Mouse (Mus musculus) forebrain, embryonic 16.5 days (tissue): Measurements from ENCODE around the gene Socs7. TPM values are rescaled to one million over a fixed set of nuclear protein-coding genes. Genes with fewer than 3 reads are reported as not detected.
A peak's percentile ranks its signal among the peaks of the same experiment; 100 is the strongest.

Experiments
- ATAC-seq: fragments of 200-750 bp; cut with Nextera tagmentation; 2 replicates; pipeline ENCODE4 v1.8.0; 2017; ENCODE audit warnings: mild to moderate bottlenecking, moderate library complexity
- H3K27ac ChIP-seq: fragments of 300-500 bp; sonication (generic); 2 replicates; pipeline ENCODE4 v1.5.1; 2014; ENCODE audit warnings: low read length, control low read depth
- H3K27me3 ChIP-seq: fragments of 300-500 bp; sonication (generic); replicated peaks from 2 replicates; pipeline ENCODE4 v1.6.1; 2014; ENCODE audit warnings: low read length; ENCODE audit not compliant: control insufficient read depth, insufficient read depth
- H3K36me3 ChIP-seq: fragments of 300-500 bp; sonication (generic); 2 replicates; pipeline ENCODE4 v1.6.1; 2014; ENCODE audit not compliant: control insufficient read depth, insufficient read depth
- H3K4me1 ChIP-seq: fragments of 300-500 bp; sonication (generic); replicated peaks from 2 replicates; pipeline ENCODE4 v1.6.1; 2014; ENCODE audit warnings: low read length; ENCODE audit not compliant: control insufficient read depth, insufficient read depth
- H3K4me2 ChIP-seq: fragments of 300-500 bp; sonication (generic); 2 replicates; pipeline ENCODE4 v1.6.1; 2014; ENCODE audit warnings: mild to moderate bottlenecking, low read length, control low read depth
- H3K4me3 ChIP-seq: fragments of 300-500 bp; sonication (generic); replicated peaks from 2 replicates; pipeline ENCODE4 v1.5.1; 2014; ENCODE audit warnings: mild to moderate bottlenecking, low read length, control low read depth
- H3K9ac ChIP-seq: fragments of 300-500 bp; sonication (generic); replicated peaks from 2 replicates; pipeline ENCODE4 v1.6.1; 2014; ENCODE audit warnings: low read depth, low read length, control low read depth
- H3K9me3 ChIP-seq: fragments of 300-500 bp; sonication (generic); 2 replicates; pipeline ENCODE4 v1.6.1; 2016; ENCODE audit warnings: low read length; ENCODE audit not compliant: control insufficient read depth
- WGBS: fragments of 180-500 bp; shearing (Covaris S2); extraction: QIAGEN DNeasy Blood & Tissue Kit; methylation state at CpG from one replicate; pipeline ENCODE4 v1.1.7; 2014; 5-methylcytosine and 5-hydroxymethylcytosine counted together
- polyA plus RNA-seq: library from polyadenylated mRNA; unstranded; fragments of >200 nt; fragmentation: Nextera tagmentation; extraction: Ambion mirVana; gene quantifications from 2 replicates; pipeline ENCODE4 v1.2.1, GENCODE M21; 2015

The Socs7 gene
- polyA plus RNA-seq, 1 experiment from 2014 or later: 11.5 TPM

GRCm38 (mm10) chr11:97394146-97394545 is 31.8 kb downstream of the Socs7 start:
- Histone ChIP-seq H3K4me2 (no peak overlapping the region), H3K27ac (no peak overlapping the region), H3K27me3 (no peaks in the 10 kb centered on the region), H3K4me3 (no peak overlapping the region), H3K9ac (no peak overlapping the region), H3K4me1 (peaks cover 3% of the 10 kb centered on the region; the same call in 1 of the 2 replicates), H3K36me3 (peaks cover 28% of the 10 kb centered on the region), H3K9me3 (no peaks in the 10 kb centered on the region)
- no peak for ATAC-seq
- 82% methylated on average over 11 of the region's 11 CpGs for WGBS

GRCm38 (mm10) chr11:97398506-97398905 is 36.2 kb downstream of the Socs7 start:
- WGBS: 76% methylated on average over 2 of the region's 2 CpGs
- ATAC-seq: no peak
- H3K9ac ChIP-seq: no peak overlapping the region

DNA sequence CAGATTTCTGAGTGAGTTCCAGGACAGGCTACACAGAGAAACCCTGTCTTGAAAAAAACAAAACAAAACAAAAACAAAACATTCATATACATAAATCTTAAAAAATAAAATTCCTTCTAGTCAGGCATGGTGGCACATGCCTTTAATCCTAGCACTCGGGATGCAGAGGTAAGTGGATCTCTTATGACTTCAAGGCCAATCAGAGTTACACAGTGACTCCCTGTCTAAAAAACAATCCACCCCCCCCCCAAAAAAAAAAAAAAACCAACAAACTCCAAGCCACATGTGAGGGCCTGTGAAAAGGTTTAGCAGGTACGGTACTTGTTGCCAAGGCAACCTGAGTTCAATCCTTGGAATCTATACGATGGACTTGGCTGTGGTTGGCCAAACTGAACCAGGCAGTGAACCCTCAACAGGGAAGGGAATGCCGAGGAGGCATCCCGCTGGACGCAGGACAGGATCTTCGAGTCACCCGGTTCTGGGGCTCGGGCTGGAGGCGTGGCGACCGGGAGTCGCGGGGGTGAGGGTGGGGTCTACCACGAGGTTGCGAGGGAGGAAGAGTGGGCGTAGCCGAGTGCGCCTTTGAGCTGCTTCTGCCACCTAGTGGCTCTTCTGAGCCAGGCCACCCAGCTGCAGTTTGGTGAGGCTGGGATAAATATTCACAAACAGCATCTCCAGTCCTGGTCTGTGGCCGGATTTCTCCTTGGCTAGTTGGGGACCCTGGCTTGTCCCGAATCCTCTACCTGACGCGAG is 37.8 kb downstream of the Socs7 start:
- WGBS: 3% methylated on average over 23 of the region's 23 CpGs
- peak overlapping the region; percentile 81 for H3K4me2 ChIP-seq
- H3K36me3 ChIP-seq: 0 out of 2 replicates have a peak, but pooled peaks cover 6% of the 10 kb centered on the region
- no peaks in the 10 kb centered on the region for H3K9me3 ChIP-seq
- ATAC-seq: peak; percentile 68
- H3K27me3 ChIP-seq: no peaks in the 10 kb centered on the region
- H3K9ac ChIP-seq: peak overlapping the region; percentile 39; the same call in 1 of the 2 replicates
- H3K4me3 ChIP-seq: peak overlapping the region; percentile 44
- H3K4me1 ChIP-seq: peaks cover 22% of the 10 kb centered on the region
- no peak overlapping the region for H3K27ac ChIP-seq

More at GRCm38 (mm10) chr11:97398506-97398905, 36.2 kb downstream of the Socs7 start:
- Histone ChIP-seq H3K27ac (no peak overlapping the region), H3K4me2 (no peak overlapping the region), H3K4me3 (no peak overlapping the region), H3K36me3 (peaks cover 10% of the 10 kb centered on the region; the same call in 1 of the 2 replicates), H3K4me1 (peaks cover 17% of the 10 kb centered on the region), H3K27me3 (no peaks in the 10 kb centered on the region), H3K9me3 (no peaks in the 10 kb centered on the region)

DNA sequence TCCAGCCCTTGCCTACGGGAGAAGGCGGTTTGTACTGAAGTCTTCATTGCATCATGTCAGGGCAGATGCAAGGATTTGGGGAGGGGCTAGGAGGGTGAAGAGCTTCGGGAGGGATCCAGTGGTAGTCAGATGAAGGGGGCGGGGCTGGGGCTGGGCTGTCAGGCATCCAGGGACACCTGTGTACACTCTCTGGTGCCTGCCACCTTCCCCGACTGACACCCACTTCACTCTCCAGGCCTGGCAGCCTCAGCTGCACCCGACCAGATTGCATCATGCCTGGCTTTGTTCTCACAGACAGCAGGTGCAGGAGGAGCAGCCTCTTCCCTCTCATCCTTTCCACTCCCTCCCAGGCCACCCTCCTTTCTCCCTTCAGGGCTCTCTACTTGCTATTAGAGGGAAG is 38.7 kb downstream of the Socs7 start:
- no peaks in the 10 kb centered on the region for H3K9me3 ChIP-seq
- peak overlapping the region; percentile 37; the same call in 1 of the 2 replicates for H3K9ac ChIP-seq
- no peaks in the 10 kb centered on the region for H3K27me3 ChIP-seq
- WGBS: 7% methylated on average over 6 of the region's 6 CpGs
- peaks cover 32% of the 10 kb centered on the region for H3K4me1 ChIP-seq
- H3K36me3 ChIP-seq: 0 out of 2 replicates have a peak, but pooled peaks cover 4% of the 10 kb centered on the region
- peak; percentile 34; the same call in 1 of the 2 replicates for ATAC-seq
- H3K4me3 ChIP-seq: no peak overlapping the region
- no peak overlapping the region for H3K4me2 ChIP-seq
- H3K27ac ChIP-seq: peak overlapping the region; percentile 65

DNA sequence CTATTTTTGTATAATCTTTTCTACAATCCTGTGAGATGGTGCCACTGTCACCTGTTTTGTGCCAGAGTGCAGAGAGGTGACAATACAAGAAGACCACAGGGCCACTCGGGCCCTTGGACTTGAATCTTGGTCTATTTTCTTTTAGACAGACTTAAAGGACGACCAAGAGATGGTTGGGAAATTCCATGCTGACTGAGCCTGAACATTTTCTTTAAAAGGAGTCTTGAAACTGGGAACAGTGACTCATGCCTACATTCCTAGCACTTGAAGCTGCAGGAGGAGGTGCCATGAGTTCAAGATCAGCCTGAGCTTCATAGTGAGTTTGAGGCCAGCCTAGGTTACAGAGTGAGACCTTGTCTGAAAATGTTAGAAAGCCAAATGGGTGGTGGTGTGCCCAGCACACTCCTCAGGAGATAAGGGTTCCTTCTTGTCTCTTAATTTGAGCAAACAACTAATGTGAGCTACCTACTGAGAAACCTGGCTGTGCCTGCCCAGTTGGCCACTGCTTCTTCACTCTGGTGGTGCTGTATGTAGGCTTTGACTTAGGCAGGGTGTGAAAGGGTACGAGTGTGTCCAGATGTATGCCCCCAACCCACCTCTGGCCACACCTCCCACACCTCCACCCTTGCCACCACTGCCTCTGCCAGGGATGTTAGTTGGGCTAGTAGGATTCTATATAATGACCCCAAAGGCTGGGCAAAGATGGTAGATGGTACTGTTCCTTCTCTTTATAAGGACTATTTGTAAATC is 39.5 kb downstream of the Socs7 start:
- H3K4me3 ChIP-seq: no peak overlapping the region
- no peaks in the 10 kb centered on the region for H3K27me3 ChIP-seq
- H3K27ac ChIP-seq: peak overlapping the region; percentile 65
- H3K4me1 ChIP-seq: peaks cover 39% of the 10 kb centered on the region
- H3K36me3 ChIP-seq: no peaks in the 10 kb centered on the region
- H3K9ac ChIP-seq: no peak overlapping the region
- no peak overlapping the region for H3K4me2 ChIP-seq
- ATAC-seq: no peak
- 67% methylated on average over 3 of the region's 3 CpGs for WGBS
- H3K9me3 ChIP-seq: no peaks in the 10 kb centered on the region

GRCm38 (mm10) chr11:97402746-97403145 is 40.4 kb downstream of the Socs7 start:
- Histone ChIP-seq H3K4me2 (no peak overlapping the region), H3K9me3 (no peaks in the 10 kb centered on the region), H3K9ac (no peak overlapping the region), H3K36me3 (no peaks in the 10 kb centered on the region), H3K27me3 (no peaks in the 10 kb centered on the region), H3K27ac (no peak overlapping the region), H3K4me1 (peaks cover 39% of the 10 kb centered on the region), H3K4me3 (no peak overlapping the region)
- WGBS: 10% methylated on average over 2 of the region's 2 CpGs
- no peak for ATAC-seq

- Histone ChIP-seq H3K9ac (no peak overlapping the region; the same call in 1 of the 2 replicates), H3K4me2 (peak overlapping the region; percentile 89), H3K27ac (no peak overlapping the region), H3K36me3 (no peaks in the 10 kb centered on the region), H3K9me3 (no peaks in the 10 kb centered on the region), H3K27me3 (no peaks in the 10 kb centered on the region), H3K4me3 (peak overlapping the region; percentile 66), H3K4me1 (peaks cover 39% of the 10 kb centered on the region)
- 37% methylated on average over 8 of the region's 8 CpGs for WGBS
- no peak for ATAC-seq
These were observed 41.3 kb downstream of the Socs7 start for GRCm38 (mm10) chr11:97403614-97404183.

- 0% methylated on average over 42 of the region's 61 CpGs for WGBS
- peaks cover 39% of the 10 kb centered on the region for H3K4me1 ChIP-seq
- no peaks in the 10 kb centered on the region for H3K27me3 ChIP-seq
- peak overlapping the region; percentile 89 for H3K4me2 ChIP-seq
- H3K9me3 ChIP-seq: no peaks in the 10 kb centered on the region
- peak overlapping the region; percentile 73 for H3K9ac ChIP-seq
- H3K27ac ChIP-seq: 0 out of 2 replicates have a peak overlapping the region, but pooled peaks have one; percentile 14
- no peaks in the 10 kb centered on the region for H3K36me3 ChIP-seq
- peak overlapping the region; percentile 66 for H3K4me3 ChIP-seq
- peak; percentile 65 for ATAC-seq
These were observed 41.9 kb downstream of the Socs7 start for GRCm38 (mm10) chr11:97404184-97404760.
